In the genomic region with DNA sequence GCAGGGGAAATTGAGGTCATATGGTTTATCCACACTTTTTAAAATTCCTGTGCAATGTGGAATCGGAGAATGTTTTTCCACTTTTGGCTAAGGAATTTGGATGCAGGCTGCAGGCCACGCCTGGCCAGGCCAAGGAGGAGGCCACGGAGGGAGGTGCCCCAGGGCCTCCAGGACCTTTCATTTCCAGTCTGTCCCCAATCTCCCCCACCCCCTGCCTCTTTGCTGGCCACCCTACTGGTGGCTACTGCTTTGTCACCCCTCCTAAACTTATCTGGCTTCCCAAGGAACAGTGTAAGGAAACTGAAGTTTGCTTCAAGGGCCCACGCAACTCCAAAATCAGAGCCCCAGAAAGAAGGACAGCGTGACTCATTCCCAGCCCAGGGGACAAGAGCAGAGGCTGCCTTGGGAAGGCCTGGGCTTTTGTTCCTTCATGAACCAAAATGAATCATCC, we compare ENCODE assay signal across 10 mouse cellular contexts. TPM values are rescaled to one million over a fixed set of nuclear protein-coding genes. Genes with fewer than 3 reads are reported as not detected.
DNase-seq lines count a peak whose midpoint lies in the region; TF ChIP-seq lines count a peak whose summit lies in the region.
"Had no signal": no experiment of that assay in that cellular context is flagged by ENCODE, and none has a peak within 500 bp of the region (broad histone marks: within the 10 kb centered on the region; RNA-seq: fewer than 3 reads in every experiment).

No protein-coding gene starts in this region.

- H3K4me1 ChIP-seq in liver, adult 2 months (ENCODE audit: control insufficient read depth, insufficient read depth, low read length): no peaks in the 10 kb centered on the region
- H3K4me1 ChIP-seq in heart, embryonic 10.5 days: peaks cover 42% of the 10 kb centered on the region

- peak overlapping the region; percentile 69 for H3K4me2 ChIP-seq in myocyte (ENCODE audit: low read depth)

- no peaks in the 10 kb centered on the region for H3K79me2 ChIP-seq in liver, adult 2 months (ENCODE audit: control insufficient read depth, insufficient read depth, low read length)
- no peaks in the 10 kb centered on the region for H3K79me2 ChIP-seq in myocyte (ENCODE audit: control insufficient read depth, insufficient read depth)

- no peak overlapping the region for H3ac ChIP-seq in myocyte (ENCODE audit: control insufficient read depth, insufficient read length)

- no peaks in the 10 kb centered on the region for H3K27me3 ChIP-seq in liver, adult 2 months (ENCODE audit: control insufficient read depth, insufficient read depth, low read length)
- H3K27me3 ChIP-seq in heart, embryonic 10.5 days (ENCODE audit: insufficient read depth, poor library complexity, severe bottlenecking): no peaks in the 10 kb centered on the region
- no peaks in the 10 kb centered on the region for H3K27me3 ChIP-seq in myocyte (ENCODE audit: control insufficient read depth, insufficient read depth, insufficient read length)

- H3K9me3 ChIP-seq in heart, embryonic 10.5 days: no peaks in the 10 kb centered on the region
- H3K9me3 ChIP-seq: midbrain, embryonic 10.5 days had no signal

- no peak overlapping the region for H3K9ac ChIP-seq in liver, adult 2 months (ENCODE audit: low read depth, low read length)

- no peaks in the 10 kb centered on the region for H3K36me3 ChIP-seq in liver, adult 2 months (ENCODE audit: control insufficient read depth, insufficient read depth, low read length)
- no peaks in the 10 kb centered on the region for H3K36me3 ChIP-seq in heart, embryonic 10.5 days
- H3K36me3 ChIP-seq in myocyte (ENCODE audit: control insufficient read depth, insufficient read depth): no peaks in the 10 kb centered on the region
- H3K36me3 ChIP-seq: midbrain, embryonic 10.5 days had no signal

- no peak for TF ChIP-seq CTCF in liver, adult 2 months (IDR thresholded peaks at IDR 0.05; ENCODE audit: low read depth, low read length)

- TF ChIP-seq POLR2A in liver, adult 2 months (IDR thresholded peaks at IDR 0.05; ENCODE audit: extremely low read depth, insufficient read depth, low read length): no peak
- TF ChIP-seq POLR2A in myocyte (IDR thresholded peaks at IDR 0.05; ENCODE audit: insufficient read length, low read depth): no peak

- DNase-seq in liver, adult 2 months (ENCODE audit: extremely low read depth, low read depth, low spot score): no peak
- no peak for DNase-seq in liver
- peak; percentile 73 for DNase-seq in adrenal gland, postnatal 36 days
- no peak for DNase-seq in heart, embryonic 10.5 days (ENCODE audit: low spot score)
- DNase-seq in kidney, adult 8-10 months: no peak
- no peak for DNase-seq in natural killer cell, adult 2 months (ENCODE audit: low spot score in 2 of 2)
- DNase-seq in cerebellum, postnatal 14 days: no peak
- DNase-seq: thymus, adult 18-20 months had no signal

- no peak overlapping the region for H3K4me3 ChIP-seq in liver, adult 2 months (ENCODE audit: insufficient read depth, low read depth, low read length)
- H3K4me3 ChIP-seq in heart, embryonic 10.5 days: no peak overlapping the region
- H3K4me3 ChIP-seq in myocyte: no peak overlapping the region
- H3K4me3 ChIP-seq: midbrain, embryonic 10.5 days had no signal

- WGBS in liver, adult 2 months: 79% methylated on average over 5 of the region's 5 CpGs
- WGBS in heart, embryonic 10.5 days: 75% methylated on average over 5 of the region's 5 CpGs

- peak overlapping the region; percentile 29; the same call in 1 of the 2 replicates for H3K27ac ChIP-seq in liver, adult 2 months (replicated peaks; ENCODE audit: insufficient read depth, low read depth, low read length)
- peak overlapping the region; percentile 80 for H3K27ac ChIP-seq in heart, embryonic 10.5 days
- H3K27ac ChIP-seq: midbrain, embryonic 10.5 days had no signal

TF ChIP-seq in myocyte, 11 proteins besides CTCF, POLR2A, EP300 and RAD21:
- TF ChIP-seq MAX (IDR thresholded peaks at IDR 0.05; ENCODE audit: low read depth) (no peak), SRF (IDR thresholded peaks at IDR 0.05; ENCODE audit: control insufficient read depth, insufficient read length, low read depth) (peak; percentile 30)

RNA-seq across cellular contexts. Expression of a gene that starts 31.5 kb away (rescaled TPM):
- 30.7 and 34.6 TPM in 2 replicates for total RNA-seq in liver, adult 2 months (2014; rRNA removed)
- 93.3 and 106 TPM in 2 replicates for polyA plus RNA-seq in liver, adult 2 months (2012; rRNA removed)
- total RNA-seq in adrenal gland, postnatal 36 days (2021): 100 to 1,000 TPM; 159 to 160 TPM
- polyA plus RNA-seq in heart, embryonic 10.5 days (2016; fragmentation: Nextera tagmentation; extraction: Ambion mirVana): 130 and 150 TPM in 2 replicates
- 102 TPM for polyA plus RNA-seq in myocyte (2012; fragmentation: generic; extraction: Trizol)

RNA-seq across cellular contexts. Expression of a gene that starts 32.1 kb away (rescaled TPM):
- 10.5 and 10.7 TPM in 2 replicates for total RNA-seq in liver, adult 2 months (2014; rRNA removed)
- polyA plus RNA-seq in liver, adult 2 months (2012; rRNA removed): 22.2 and 40.0 TPM in 2 replicates
- 10 to 100 TPM; 56.9 to 62.5 TPM for total RNA-seq in adrenal gland, postnatal 36 days (2021)
- 28.8 and 31.5 TPM in 2 replicates for polyA plus RNA-seq in heart, embryonic 10.5 days (2016; fragmentation: Nextera tagmentation; extraction: Ambion mirVana)
- 11.6 TPM for polyA plus RNA-seq in myocyte (2012; fragmentation: generic; extraction: Trizol)

Comparison
In these comparisons a context has a peak if more than half of its experiments do, and no peak if none do; other contexts are left out.
1. DNase-seq: peak in adrenal gland, postnatal 36 days (2 of 2); none in liver, adult 2 months (single experiment), liver (single experiment), heart, embryonic 10.5 days (single experiment), kidney, adult 8-10 months (0 of 2), natural killer cell, adult 2 months (0 of 2) and cerebellum, postnatal 14 days (0 of 2).